Mouse (Mus musculus) lung, embryonic 14.5 days (tissue): ENCODE measurements around the gene Crybb1. TPM values are rescaled to one million over a fixed set of nuclear protein-coding genes. Genes with fewer than 3 reads are reported as not detected.

Experiments
- ATAC-seq: fragments of 200-750 bp; cut with Nextera tagmentation; 2 replicates; pipeline ENCODE4 v1.8.0; 2017; ENCODE audit warnings: mild to moderate bottlenecking, moderate TSS enrichment, moderate library complexity; ENCODE audit not compliant: insufficient read depth
- DNase-seq: peaks from one replicate; pipeline ENCODE4 v3.0.0-alpha.2; 2015
- H3K27ac ChIP-seq: fragments of 300-500 bp; sonication (generic); 2 replicates; pipeline ENCODE4 v1.5.1; 2014; ENCODE audit warnings: low read depth, mild to moderate bottlenecking, moderate library complexity
- H3K27me3 ChIP-seq: fragments of 300-500 bp; sonication (generic); 2 replicates; pipeline ENCODE4 v1.6.1; 2014; ENCODE audit warnings: low read length, control low read depth; ENCODE audit not compliant: insufficient read depth
- H3K36me3 ChIP-seq: fragments of 300-500 bp; sonication (generic); 2 replicates; pipeline ENCODE4 v1.6.1; 2014; ENCODE audit warnings: control low read depth; ENCODE audit not compliant: insufficient read depth
- H3K4me1 ChIP-seq: fragments of 300-500 bp; sonication (generic); 2 replicates; pipeline ENCODE4 v1.6.1; 2014; ENCODE audit warnings: antibody characterized with exemption, control low read depth; ENCODE audit not compliant: insufficient read depth
- H3K4me2 ChIP-seq: fragments of 300-500 bp; sonication (generic); 2 replicates; pipeline ENCODE4 v1.6.1; 2014; ENCODE audit warnings: mild to moderate bottlenecking
- H3K4me3 ChIP-seq: fragments of 300-500 bp; sonication (generic); 2 replicates; pipeline ENCODE4 v1.5.1; 2014; ENCODE audit warnings: low read depth, low read length
- H3K9ac ChIP-seq: fragments of 300-500 bp; sonication (generic); 2 replicates; pipeline ENCODE4 v1.6.1; 2014
- H3K9me3 ChIP-seq: fragments of 300-500 bp; sonication (generic); 2 replicates; pipeline ENCODE4 v1.6.1; 2016; ENCODE audit warnings: low read depth, low read length, control low read depth
- CTCF ChIP-seq: IDR thresholded peaks from 2 replicates; pipeline ENCODE4 v1.5.1; 2016; ENCODE audit warnings: antibody characterized with exemption, low read depth
- WGBS: fragments of 180-500 bp; shearing (Covaris S2); extraction: QIAGEN DNeasy Blood & Tissue Kit; methylation state at CpG from one replicate; pipeline ENCODE4 v1.1.7; 2014; 5-methylcytosine and 5-hydroxymethylcytosine counted together
- polyA plus RNA-seq: library from polyadenylated mRNA; unstranded; fragments of >200 nt; fragmentation: Nextera tagmentation; extraction: Ambion mirVana; gene quantifications from 2 replicates; pipeline ENCODE4 v1.2.1, GENCODE M21; 2014

Crybb1 gene
- polyA plus RNA-seq, 1 experiment from 2014 or later: 2.0 TPM

DNA sequence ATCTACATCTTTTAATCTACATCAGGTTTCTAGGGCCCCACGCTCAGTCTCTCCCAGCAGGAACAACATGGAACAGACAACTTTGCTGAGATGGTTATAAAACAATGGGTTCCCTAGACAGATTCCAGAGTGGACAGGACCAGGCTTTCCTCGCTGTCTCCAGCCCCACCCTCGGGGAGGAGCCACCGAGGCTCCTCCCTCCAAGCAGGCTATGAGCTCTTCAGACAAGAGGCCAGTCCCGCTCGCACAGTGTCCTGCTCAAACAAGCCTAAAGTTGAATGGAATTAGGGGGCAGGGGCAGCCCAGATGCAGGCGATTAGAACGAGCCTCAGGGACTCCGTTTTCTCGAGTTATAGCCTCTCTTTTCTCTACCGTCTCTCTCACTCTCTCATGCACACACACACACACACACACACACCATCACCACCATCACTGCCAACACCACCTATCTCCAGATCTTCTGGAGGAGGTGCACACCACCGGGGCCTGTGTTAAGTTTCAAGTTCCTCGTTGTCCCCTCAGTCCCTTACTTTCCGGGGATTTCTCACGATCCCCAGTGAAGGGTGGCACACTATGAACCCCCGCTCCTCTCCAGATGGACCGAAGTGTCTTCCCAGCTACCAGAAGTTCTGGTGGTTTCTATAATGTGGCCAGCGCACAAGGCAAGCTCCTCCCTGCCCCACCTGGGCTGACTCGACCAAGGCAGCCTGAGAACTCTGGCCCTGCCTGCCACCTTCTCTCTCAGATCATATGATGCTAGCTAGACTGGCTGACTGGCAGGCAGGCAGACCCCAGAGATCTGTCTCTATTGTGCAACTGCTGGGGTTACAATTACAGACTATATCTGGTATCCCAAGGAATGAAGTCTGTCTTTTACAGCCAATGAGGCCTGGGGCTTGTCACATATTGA is 42.0 kb upstream of the Crybb1 start:
- Histone ChIP-seq H3K4me3 (no peak overlapping the region), H3K27me3 (no peaks in the 10 kb centered on the region), H3K4me2 (no peak overlapping the region), H3K27ac (no peak overlapping the region), H3K36me3 (no peaks in the 10 kb centered on the region), H3K4me1 (0 out of 2 replicates have a peak, but pooled peaks cover 5% of the 10 kb centered on the region), H3K9ac (no peak overlapping the region), H3K9me3 (no peaks in the 10 kb centered on the region)
- ATAC-seq: no peak
- no peak for TF ChIP-seq CTCF
- DNase-seq: peak; percentile 54
- 44% methylated on average over 19 of the region's 19 CpGs for WGBS

DNA sequence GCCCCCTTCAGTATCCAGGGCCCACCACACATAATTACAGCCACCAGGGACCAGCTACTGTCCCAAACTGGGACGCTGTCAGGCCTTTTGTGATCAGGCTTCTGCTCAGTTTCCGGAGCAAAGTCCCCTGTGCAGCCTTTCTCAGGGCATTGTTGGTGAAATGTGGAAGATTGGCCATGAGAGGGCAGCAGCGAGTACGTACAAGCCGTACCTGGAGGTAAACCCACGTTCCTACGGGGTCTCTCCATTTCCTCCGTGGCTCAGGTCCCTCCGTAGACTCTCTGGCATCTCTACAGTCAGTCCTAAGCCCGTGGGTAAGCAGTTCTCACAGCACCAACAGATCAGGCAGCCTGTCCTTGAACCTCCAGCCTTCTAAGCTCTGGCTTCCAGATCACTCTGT is 41.2 kb upstream of the Crybb1 start:
- Histone ChIP-seq H3K36me3 (no peaks in the 10 kb centered on the region), H3K4me1 (0 out of 2 replicates have a peak, but pooled peaks cover 5% of the 10 kb centered on the region), H3K4me3 (no peak overlapping the region), H3K9ac (no peak overlapping the region), H3K27ac (no peak overlapping the region), H3K27me3 (no peaks in the 10 kb centered on the region), H3K9me3 (no peaks in the 10 kb centered on the region), H3K4me2 (peak overlapping the region; percentile 12; the same call in 1 of the 2 replicates)
- WGBS: 9% methylated on average over 10 of the region's 10 CpGs
- peak; percentile 74 for TF ChIP-seq CTCF
- DNase-seq (peak; percentile 84), ATAC-seq (no peak)

DNA sequence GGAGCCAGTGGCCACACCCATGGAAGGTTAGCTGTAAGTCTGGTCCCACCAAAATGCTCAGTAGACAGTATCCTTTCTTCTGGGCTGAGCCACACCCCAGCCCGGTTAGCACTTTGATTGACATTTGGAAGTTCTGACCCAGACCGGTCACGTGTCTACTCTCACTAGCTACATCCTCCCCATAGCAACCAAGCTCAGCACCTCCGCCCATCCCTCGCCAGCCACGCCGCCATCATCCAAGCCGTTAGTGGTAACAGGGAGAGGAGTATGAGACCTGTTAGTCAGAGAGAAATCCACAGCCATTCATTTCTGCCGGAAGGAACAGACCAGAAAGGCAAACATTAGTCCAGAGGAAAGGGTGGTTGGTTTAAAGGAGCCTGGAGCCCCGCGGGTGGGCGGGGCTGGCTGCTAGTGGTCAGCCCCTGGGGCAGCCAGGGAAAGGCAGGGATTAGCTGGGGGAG is 40.3 kb upstream of the Crybb1 start:
- ATAC-seq: no peak
- 29% methylated on average over 12 of the region's 12 CpGs for WGBS
- no peak for TF ChIP-seq CTCF

DNA sequence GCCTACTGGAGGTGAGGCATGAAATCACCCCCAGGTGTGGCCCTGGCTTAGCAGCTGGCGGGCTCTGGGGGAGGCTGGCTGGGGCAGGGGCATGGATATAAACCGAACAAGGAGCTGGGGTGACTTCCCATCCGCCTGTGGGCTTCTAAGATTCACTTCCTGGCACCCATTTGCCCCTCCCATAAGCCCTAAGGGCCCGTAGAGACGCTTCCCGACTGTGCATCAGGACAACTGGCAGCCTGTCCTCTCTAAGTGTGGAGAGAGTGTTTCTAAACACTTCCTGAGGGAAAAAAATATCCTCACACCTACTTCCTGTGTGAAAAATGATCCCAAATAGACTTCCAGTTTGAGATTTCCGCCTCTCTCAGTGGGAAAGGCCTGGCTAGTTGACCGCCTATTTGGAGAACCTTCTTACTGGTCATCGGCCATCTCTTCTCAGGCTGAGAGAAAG is 39.8 kb upstream of the Crybb1 start:
- no peak overlapping the region for H3K9ac ChIP-seq
- peak overlapping the region; percentile 37 for H3K27ac ChIP-seq
- no peak for ATAC-seq
- no peaks in the 10 kb centered on the region for H3K27me3 ChIP-seq
- no peaks in the 10 kb centered on the region for H3K36me3 ChIP-seq
- 31% methylated on average over 9 of the region's 9 CpGs for WGBS
- H3K9me3 ChIP-seq: no peaks in the 10 kb centered on the region
- DNase-seq: peak; percentile 56
- peak overlapping the region; percentile 44 for H3K4me2 ChIP-seq
- H3K4me1 ChIP-seq: 0 out of 2 replicates have a peak, but pooled peaks cover 5% of the 10 kb centered on the region
- H3K4me3 ChIP-seq: no peak overlapping the region
- TF ChIP-seq CTCF: no peak

More for the DNA sequence above, 40.3 kb upstream of the Crybb1 start:
- Histone ChIP-seq H3K9ac (no peak overlapping the region), H3K27ac (peak overlapping the region; percentile 37; the same call in 1 of the 2 replicates), H3K4me2 (peak overlapping the region; percentile 44), H3K36me3 (no peaks in the 10 kb centered on the region), H3K27me3 (no peaks in the 10 kb centered on the region), H3K4me3 (no peak overlapping the region), H3K4me1 (0 out of 2 replicates have a peak, but pooled peaks cover 5% of the 10 kb centered on the region), H3K9me3 (no peaks in the 10 kb centered on the region)
- DNase-seq: peak; percentile 39

DNA sequence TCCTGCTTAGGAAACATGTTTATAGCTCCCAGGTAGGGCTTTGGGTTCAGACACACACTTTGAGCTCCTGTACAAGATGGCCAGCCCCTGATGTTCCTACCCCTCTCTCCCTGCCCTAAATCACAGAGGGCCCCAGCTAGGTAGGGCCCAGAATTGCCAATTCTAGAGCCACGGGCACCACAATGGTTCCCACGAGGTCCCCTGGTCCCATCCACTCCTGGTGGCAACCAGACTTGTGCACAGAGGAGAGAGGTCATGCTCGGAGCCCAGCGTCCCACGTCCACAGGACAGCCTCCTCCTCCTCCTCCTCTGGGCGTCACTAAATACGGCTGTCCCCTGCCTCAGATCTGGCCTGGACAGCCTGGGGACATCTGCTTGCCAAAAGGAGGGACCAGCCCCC is 39.3 kb upstream of the Crybb1 start:
- Histone ChIP-seq H3K9ac (no peak overlapping the region), H3K4me3 (no peak overlapping the region), H3K4me2 (no peak overlapping the region), H3K27ac (no peak overlapping the region), H3K36me3 (no peaks in the 10 kb centered on the region), H3K9me3 (no peaks in the 10 kb centered on the region), H3K4me1 (0 out of 2 replicates have a peak, but pooled peaks cover 5% of the 10 kb centered on the region), H3K27me3 (no peaks in the 10 kb centered on the region)
- DNase-seq (no peak), ATAC-seq (no peak)
- no peak for TF ChIP-seq CTCF
- 67% methylated on average over 7 of the region's 7 CpGs for WGBS

DNA sequence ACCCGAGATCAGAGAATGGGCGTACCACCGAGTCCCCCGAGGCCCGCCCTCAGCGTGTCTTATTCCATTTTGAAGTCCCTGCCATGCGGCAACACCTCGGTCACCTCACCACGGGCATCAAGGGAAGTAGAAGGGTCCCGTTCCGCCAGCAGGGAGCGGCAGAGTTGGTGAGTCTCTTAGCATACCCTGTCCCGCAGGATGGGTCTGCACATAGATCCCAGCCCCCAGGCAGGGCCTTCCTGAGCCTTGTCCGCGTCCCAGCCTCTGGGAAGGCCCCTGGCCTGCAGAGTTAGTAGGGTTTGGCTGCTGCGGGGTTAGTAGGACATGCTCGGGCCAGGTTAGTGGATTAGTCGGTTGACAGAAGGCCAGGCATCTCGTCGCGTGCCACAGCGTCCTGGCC is 38.6 kb upstream of the Crybb1 start:
- H3K27me3 ChIP-seq: no peaks in the 10 kb centered on the region
- DNase-seq (no peak), ATAC-seq (no peak)
- WGBS: 56% methylated on average over 22 of the region's 22 CpGs
- no peak overlapping the region for H3K4me3 ChIP-seq
- H3K36me3 ChIP-seq: no peaks in the 10 kb centered on the region
- no peak overlapping the region for H3K4me2 ChIP-seq
- H3K27ac ChIP-seq: no peak overlapping the region
- TF ChIP-seq CTCF: 0 out of 2 replicates have a peak, but pooled peaks have one; percentile 5
- no peak overlapping the region for H3K9ac ChIP-seq
- 0 out of 2 replicates have a peak, but pooled peaks cover 5% of the 10 kb centered on the region for H3K4me1 ChIP-seq
- H3K9me3 ChIP-seq: no peaks in the 10 kb centered on the region

DNA sequence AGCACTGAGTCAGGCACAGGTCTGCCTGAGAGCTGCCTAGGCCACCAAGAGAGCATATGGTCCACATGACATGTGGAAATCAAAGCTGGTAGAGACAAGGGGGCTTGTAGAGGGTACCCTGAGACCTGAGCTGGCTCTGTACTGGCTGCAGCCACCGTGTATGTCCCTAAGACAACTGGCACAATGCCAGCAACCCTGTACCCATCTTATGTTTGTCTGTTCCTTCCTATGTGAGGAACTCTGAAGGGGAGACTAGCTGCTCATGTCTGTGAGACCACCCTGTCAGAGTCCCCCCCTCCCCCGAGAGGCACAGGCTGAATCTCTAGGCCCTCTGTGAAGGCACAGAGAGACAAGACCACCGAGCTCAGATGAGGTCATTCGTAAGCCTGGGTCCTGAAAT is 36.9 kb upstream of the Crybb1 start:
- DNase-seq (no peak), ATAC-seq (no peak)
- Histone ChIP-seq H3K27ac (no peak overlapping the region), H3K4me1 (0 out of 2 replicates have a peak, but pooled peaks cover 5% of the 10 kb centered on the region), H3K9me3 (no peaks in the 10 kb centered on the region), H3K4me3 (no peak overlapping the region), H3K4me2 (no peak overlapping the region), H3K27me3 (no peaks in the 10 kb centered on the region), H3K36me3 (no peaks in the 10 kb centered on the region), H3K9ac (no peak overlapping the region)
- no peak for TF ChIP-seq CTCF
- 60% methylated on average over 4 of the region's 4 CpGs for WGBS
